Mouse (Mus musculus) neural tube, embryonic 14.5 days (tissue): Measurements from ENCODE around the gene Evpl. TPM values are rescaled to one million over a fixed set of nuclear protein-coding genes. Genes with fewer than 3 reads are reported as not detected.

Experiments used
- ATAC-seq: fragments of 200-750 bp; cut with Nextera tagmentation; 2 replicates; pipeline ENCODE4 v1.8.0; 2017; ENCODE audit warnings: low read depth, mild to moderate bottlenecking, moderate TSS enrichment, moderate library complexity
- H3K27ac ChIP-seq: fragments of 300-500 bp; sonication (generic); 2 replicates; pipeline ENCODE4 v1.5.1; 2014; ENCODE audit warnings: low read depth, mild to moderate bottlenecking, control low read depth, low read length, moderate library complexity, mixed read lengths
- H3K27me3 ChIP-seq: fragments of 300-500 bp; sonication (generic); 2 replicates; pipeline ENCODE4 v1.6.1; 2014; ENCODE audit warnings: low read length; ENCODE audit not compliant: control insufficient read depth, insufficient read depth
- H3K36me3 ChIP-seq: fragments of 300-500 bp; sonication (generic); 2 replicates; pipeline ENCODE4 v1.6.1; 2014; ENCODE audit warnings: low read length, mixed read lengths; ENCODE audit not compliant: control insufficient read depth, insufficient read depth
- H3K4me1 ChIP-seq: fragments of 300-500 bp; sonication (generic); 2 replicates; pipeline ENCODE4 v1.6.1; 2014; ENCODE audit warnings: low read length; ENCODE audit not compliant: control insufficient read depth, insufficient read depth
- H3K4me2 ChIP-seq: fragments of 300-500 bp; sonication (generic); 2 replicates; pipeline ENCODE4 v1.6.1; 2014; ENCODE audit warnings: mild to moderate bottlenecking, low read depth, low read length, control low read depth
- H3K4me3 ChIP-seq: fragments of 300-500 bp; sonication (generic); 2 replicates; pipeline ENCODE4 v1.5.1; 2014; ENCODE audit warnings: low read depth, low read length, control low read depth, mixed read lengths
- H3K9ac ChIP-seq: fragments of 300-500 bp; sonication (generic); replicated peaks from 2 replicates; pipeline ENCODE4 v1.6.1; 2014; ENCODE audit warnings: low read depth, mild to moderate bottlenecking, control low read depth, low read length, mixed read lengths
- H3K9me3 ChIP-seq: fragments of 300-500 bp; sonication (generic); 2 replicates; pipeline ENCODE4 v1.6.1; 2016; ENCODE audit warnings: low read length; ENCODE audit not compliant: control insufficient read depth
- WGBS: fragments of 180-500 bp; shearing (Covaris S2); extraction: QIAGEN DNeasy Blood & Tissue Kit; methylation state at CpG from one replicate; pipeline ENCODE4 v1.1.7; 2014; 5-methylcytosine and 5-hydroxymethylcytosine counted together
- polyA plus RNA-seq: library from polyadenylated mRNA; unstranded; fragments of >200 nt; fragmentation: Nextera tagmentation; extraction: Ambion mirVana; gene quantifications from 2 replicates; pipeline ENCODE4 v1.2.1, GENCODE M21; 2014

Evpl gene
- polyA plus RNA-seq = 0.53 and 0.62 TPM in 2 replicates

DNA sequence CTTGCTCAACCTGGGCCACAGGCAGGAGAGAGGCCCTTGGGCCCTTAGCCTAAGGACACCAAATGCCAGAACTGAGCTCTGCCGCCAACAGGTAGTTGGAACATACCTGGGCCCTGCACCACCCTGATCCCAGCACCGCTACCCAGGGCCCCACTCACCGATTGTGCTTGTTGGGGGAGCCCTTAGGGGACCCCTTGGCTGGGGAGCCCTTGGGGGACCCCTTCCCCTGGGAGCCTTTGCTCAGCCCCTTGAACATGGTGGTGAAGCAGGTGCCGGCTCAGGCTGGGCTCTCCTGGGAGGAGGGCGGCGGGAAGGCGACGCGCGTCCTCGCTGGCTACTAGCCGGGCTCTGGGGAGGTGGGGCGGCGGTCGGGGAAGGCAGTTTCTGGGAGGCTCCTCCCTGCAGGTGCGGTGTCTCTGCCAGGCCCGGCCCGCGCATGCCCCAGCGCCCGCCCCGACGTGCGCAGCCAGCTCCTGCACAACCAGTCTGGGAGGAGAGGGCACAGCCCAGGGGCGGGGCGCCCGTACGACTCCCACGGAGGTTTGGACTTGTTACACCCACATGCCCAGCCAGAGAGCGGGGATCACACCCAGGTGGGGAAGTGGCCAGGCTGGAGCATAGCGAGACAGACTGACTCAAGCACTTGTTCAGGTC is at the start of gene Evpl:
Gene Evpl (minus strand): TSS at position 336 of the 654 bp plus-strand sequence.
- H3K4me2 ChIP-seq = no peak within 1 kb of the TSS
- no peaks in the 10 kb centered on the region for H3K9me3 ChIP-seq
- H3K4me1 ChIP-seq = 0 out of 2 replicates have a peak, but pooled peaks cover 2% of the 10 kb centered on the region
- no peak within 1 kb of the TSS for H3K27ac ChIP-seq
- ATAC-seq = no peak
- 16% methylated on average over 29 of the region's 31 CpGs for WGBS
- no peak within 1 kb of the TSS for H3K9ac ChIP-seq
- H3K27me3 ChIP-seq = no peaks in the 10 kb centered on the region
- H3K36me3 ChIP-seq = no peaks in the 10 kb centered on the region
- no peak within 1 kb of the TSS for H3K4me3 ChIP-seq

GRCm38 (mm10) chr11:116287351-116287750 is 49.5 kb upstream of the Evpl start:
- H3K4me2 ChIP-seq = no peak overlapping the region
- H3K27me3 ChIP-seq = peaks cover 18% of the 10 kb centered on the region
- H3K9ac ChIP-seq = no peak overlapping the region
- no peak overlapping the region for H3K4me3 ChIP-seq
- 69% methylated on average over 5 of the region's 5 CpGs for WGBS
- no peak for ATAC-seq
- no peaks in the 10 kb centered on the region for H3K9me3 ChIP-seq
- peak overlapping the region; percentile 30; the same call in 1 of the 2 replicates for H3K27ac ChIP-seq
- H3K4me1 ChIP-seq = no peaks in the 10 kb centered on the region
- H3K36me3 ChIP-seq = peaks cover 22% of the 10 kb centered on the region

- whole genome bisulfite sequencing = 67% methylated on average over 7 of the region's 7 CpGs
- Histone ChIP-seq H3K4me1 (peaks cover 7% of the 10 kb centered on the region), H3K9me3 (no peaks in the 10 kb centered on the region), H3K9ac (no peak overlapping the region), H3K36me3 (peaks cover 14% of the 10 kb centered on the region), H3K4me2 (no peak overlapping the region), H3K27ac (no peak overlapping the region), H3K27me3 (peaks cover 31% of the 10 kb centered on the region), H3K4me3 (no peak overlapping the region)
- ATAC-seq = no peak; the same call in 1 of the 2 replicates
These were observed 47.9 kb upstream of the Evpl start for GRCm38 (mm10) chr11:116285770-116286191.

GRCm38 (mm10) chr11:116283982-116284381 is 46.1 kb upstream of the Evpl start:
- H3K4me1 ChIP-seq = peaks cover 7% of the 10 kb centered on the region
- no peak overlapping the region for H3K27ac ChIP-seq
- no peak overlapping the region for H3K4me3 ChIP-seq
- H3K36me3 ChIP-seq = peaks cover 12% of the 10 kb centered on the region
- H3K27me3 ChIP-seq = peaks cover 40% of the 10 kb centered on the region
- H3K9me3 ChIP-seq = no peaks in the 10 kb centered on the region
- H3K4me2 ChIP-seq = no peak overlapping the region
- no peak overlapping the region for H3K9ac ChIP-seq
- 65% methylated on average over 6 of the region's 6 CpGs for WGBS
- ATAC-seq = no peak

- Histone ChIP-seq H3K4me2 (no peak overlapping the region), H3K27me3 (peaks cover 40% of the 10 kb centered on the region), H3K9me3 (no peaks in the 10 kb centered on the region), H3K36me3 (peaks cover 2% of the 10 kb centered on the region; the same call in 1 of the 2 replicates), H3K27ac (no peak overlapping the region), H3K4me1 (peaks cover 7% of the 10 kb centered on the region), H3K9ac (no peak overlapping the region), H3K4me3 (no peak overlapping the region)
- WGBS = 10% methylated on average over 48 of the region's 48 CpGs
- no peak for ATAC-seq
These were observed 45.1 kb upstream of the Evpl start for GRCm38 (mm10) chr11:116282912-116283521.

GRCm38 (mm10) chr11:116282089-116282488 is 44.2 kb upstream of the Evpl start:
- Histone ChIP-seq H3K27ac (no peak overlapping the region), H3K36me3 (no peaks in the 10 kb centered on the region), H3K9me3 (no peaks in the 10 kb centered on the region), H3K4me1 (peaks cover 7% of the 10 kb centered on the region), H3K9ac (no peak overlapping the region), H3K4me3 (peak overlapping the region; percentile 19; the same call in 1 of the 2 replicates), H3K4me2 (no peak overlapping the region), H3K27me3 (peaks cover 40% of the 10 kb centered on the region)
- ATAC-seq = no peak
- WGBS = 1% methylated on average over 11 of the region's 11 CpGs

DNA sequence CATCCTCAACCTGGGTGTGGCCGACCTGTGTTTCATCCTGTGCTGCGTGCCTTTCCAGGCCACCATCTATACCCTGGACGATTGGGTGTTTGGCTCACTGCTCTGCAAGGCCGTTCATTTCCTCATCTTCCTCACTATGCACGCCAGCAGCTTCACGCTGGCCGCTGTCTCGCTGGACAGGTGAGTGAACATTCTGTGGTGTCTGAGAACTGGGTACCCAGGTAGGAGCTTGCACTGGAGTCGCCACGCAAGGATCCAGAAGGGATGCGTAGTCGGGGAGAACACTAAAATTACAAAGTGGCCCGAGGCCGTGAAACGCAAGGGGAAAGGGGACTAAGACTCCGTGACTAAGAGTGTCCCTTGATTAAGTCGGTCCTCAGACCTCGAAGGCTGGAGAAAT is 43.8 kb upstream of the Evpl start:
- Histone ChIP-seq H3K9ac (0 out of 2 replicates have a peak overlapping the region, but pooled peaks have one; percentile 28), H3K27ac (no peak overlapping the region), H3K27me3 (peaks cover 40% of the 10 kb centered on the region), H3K4me2 (peak overlapping the region; percentile 44), H3K4me3 (peak overlapping the region; percentile 19), H3K4me1 (peaks cover 7% of the 10 kb centered on the region), H3K9me3 (no peaks in the 10 kb centered on the region), H3K36me3 (no peaks in the 10 kb centered on the region)
- WGBS = 2% methylated on average over 18 of the region's 18 CpGs
- no peak for ATAC-seq

- no peaks in the 10 kb centered on the region for H3K9me3 ChIP-seq
- H3K4me2 ChIP-seq = peak within 1 kb of the TSS; percentile 44
- H3K4me1 ChIP-seq = peaks cover 7% of the 10 kb centered on the region
- H3K27ac ChIP-seq = no peak within 1 kb of the TSS
- WGBS = 6% methylated on average over 44 of the region's 48 CpGs
- no peak for ATAC-seq
- H3K4me3 ChIP-seq = peak within 1 kb of the TSS; percentile 19
- 0 out of 2 replicates have a peak within 1 kb of the TSS, but pooled peaks have one; percentile 28 for H3K9ac ChIP-seq
- H3K36me3 ChIP-seq = no peaks in the 10 kb centered on the region
- peaks cover 40% of the 10 kb centered on the region for H3K27me3 ChIP-seq
These were observed 43.1 kb upstream of the Evpl start, which contains the start of gene Galr2 for GRCm38 (mm10) chr11:116280751-116281663. TSS of gene Galr2 (plus strand) at chr11:116280939.
